Mouse (Mus musculus): ENCODE data around the gene Col23a1.
A peak's percentile ranks its signal among the peaks of the same experiment; 100 is the strongest.
"Not testable (repeated sequence)": the region's sequence is repeated elsewhere in the genome, so short reads cannot be mapped to it uniquely, and the experiment has no call there.

The Col23a1 gene

DNA sequence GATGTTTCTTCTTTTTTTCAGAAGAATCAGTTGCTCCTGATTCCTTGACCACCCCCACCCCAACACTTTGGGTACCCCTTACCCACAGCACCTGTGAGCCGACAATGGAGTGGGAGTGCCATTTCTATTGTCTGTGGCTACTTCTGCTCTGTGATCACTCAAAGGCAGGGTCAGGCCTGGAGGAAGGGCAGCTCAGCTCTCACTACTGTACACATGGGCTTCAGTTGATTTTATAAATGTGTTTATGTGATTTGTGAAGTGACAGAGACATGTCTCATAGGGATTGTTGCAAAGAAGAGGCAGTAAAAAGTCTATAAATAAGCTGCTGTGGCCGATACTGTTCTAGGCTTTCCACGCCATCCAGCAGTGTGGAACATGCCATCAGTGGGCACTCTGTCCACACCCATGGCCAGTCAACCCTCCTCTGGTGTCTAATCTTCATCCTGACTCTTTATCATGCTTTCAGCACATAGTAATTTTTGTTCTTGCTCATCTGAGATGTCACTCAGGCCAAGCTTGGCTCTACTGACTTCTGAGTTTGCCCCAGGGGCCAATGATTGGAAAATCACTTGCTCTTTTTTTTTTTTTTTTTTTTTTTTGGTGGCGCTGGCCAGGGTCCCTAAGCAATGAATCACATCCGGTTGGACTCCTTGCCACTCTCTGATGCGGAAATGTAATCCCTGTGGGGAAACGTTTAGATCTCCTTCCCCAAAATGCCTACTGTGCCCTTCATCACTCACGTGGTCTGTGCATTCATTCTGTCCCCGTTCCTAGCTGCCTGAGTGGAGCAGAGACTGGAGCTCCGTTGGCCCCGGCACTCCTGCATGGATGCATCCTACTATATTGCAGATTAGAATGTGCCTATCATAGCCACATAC, 40.4 kb downstream of the Col23a1 start:
- DNase-seq = no peak

DNA sequence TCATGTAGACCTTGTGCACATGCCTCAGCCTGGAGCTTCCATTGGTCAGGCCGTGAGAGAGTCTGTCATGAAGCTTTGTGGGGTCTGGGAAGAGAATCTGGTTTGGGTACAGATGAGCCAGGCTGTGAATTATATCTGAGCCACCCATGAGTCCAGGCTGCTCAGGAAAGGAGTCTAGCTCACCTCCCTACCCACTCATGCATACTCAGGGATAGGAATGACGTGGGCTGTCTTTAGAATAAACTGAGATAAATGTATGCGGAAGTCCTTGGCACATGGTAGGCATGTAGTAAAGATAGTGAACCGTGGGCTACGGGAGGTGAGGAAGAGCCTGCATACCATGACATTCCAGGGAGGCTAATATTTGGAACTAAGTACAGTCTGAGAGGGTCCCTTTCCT, 44.3 kb downstream of the Col23a1 start:
- DNase-seq = no peak

DNA sequence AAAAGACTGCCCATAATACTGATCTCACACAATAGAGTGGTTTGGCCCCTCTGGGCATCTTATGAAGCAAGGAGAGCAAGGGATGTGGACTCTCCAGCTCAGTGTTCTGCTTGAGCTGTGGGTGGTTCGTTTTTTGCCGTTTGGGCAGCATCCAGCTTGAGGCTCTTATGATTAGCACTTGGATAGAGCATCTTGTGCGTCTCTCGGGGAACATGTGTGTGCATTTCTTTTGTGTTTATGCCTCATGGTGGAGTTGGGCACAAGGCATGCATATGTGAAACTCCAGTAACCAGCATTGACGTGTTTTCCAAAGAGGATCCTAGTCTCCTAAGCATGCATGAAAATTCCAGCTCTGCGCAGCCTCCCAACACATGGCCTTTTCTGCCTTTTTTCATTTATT, 47.9 kb downstream of the Col23a1 start:
- DNase-seq = no peak

DNA sequence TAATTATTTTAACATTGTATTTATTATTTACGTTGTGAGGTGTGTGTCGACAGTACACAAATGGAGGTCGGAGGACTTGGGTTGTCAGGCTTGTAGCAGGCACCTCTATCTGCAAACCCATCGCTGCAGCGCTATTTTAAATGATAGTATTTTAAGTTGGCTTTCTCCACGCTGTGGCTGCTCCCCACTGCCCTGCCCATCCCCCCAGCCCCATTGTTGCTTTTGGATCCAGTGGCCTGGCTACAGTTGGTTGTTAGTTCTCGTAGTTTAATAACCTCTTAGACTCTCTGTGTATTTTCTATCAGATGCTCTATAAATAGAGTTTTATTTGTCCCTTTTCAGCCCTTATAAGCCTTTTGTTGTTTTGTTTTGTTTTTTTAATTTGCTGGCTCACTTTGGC, 48.7 kb downstream of the Col23a1 start:
- no peak for DNase-seq

DNA sequence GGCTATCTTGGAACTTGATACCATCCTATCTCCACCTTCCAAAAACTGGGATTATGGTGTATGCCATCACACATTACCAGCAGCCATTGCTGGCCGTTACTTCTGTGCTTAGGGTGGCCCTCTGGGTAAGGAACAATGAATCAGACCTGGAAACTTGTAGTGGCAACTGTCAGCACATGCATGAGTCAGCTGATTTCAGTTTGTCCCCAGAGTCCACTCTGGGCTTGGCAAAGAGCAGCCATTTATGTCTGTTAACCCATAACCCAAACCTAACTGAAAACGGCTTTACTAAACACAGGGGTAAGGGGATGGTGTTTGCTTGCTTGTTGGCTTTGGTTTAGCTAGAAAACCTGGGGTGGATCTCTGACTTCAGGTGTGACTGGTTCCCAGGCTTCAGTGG, 51.4 kb downstream of the Col23a1 start:
- DNase-seq = no peak

DNA sequence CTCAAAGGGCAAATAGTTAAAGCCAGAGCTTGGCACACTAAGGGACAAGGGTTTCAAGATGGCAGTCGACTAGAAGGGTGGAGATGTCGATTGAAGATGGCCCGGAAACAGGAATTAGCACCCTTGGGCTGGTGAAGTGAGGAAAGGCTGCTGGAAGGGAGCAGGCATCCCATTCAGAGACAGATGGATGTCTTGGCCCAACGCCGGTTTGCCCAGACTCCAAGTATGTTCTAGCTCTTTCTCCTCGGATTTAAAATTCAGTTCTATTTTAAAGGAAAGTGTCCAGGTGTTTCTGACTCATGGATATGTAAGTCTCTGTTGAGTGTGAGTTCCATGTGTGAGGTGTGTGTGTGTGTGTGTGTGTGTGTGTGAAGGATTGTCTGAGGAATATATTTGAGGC, 53.1 kb downstream of the Col23a1 start:
- peak; percentile 77 to 79 for DNase-seq

DNA sequence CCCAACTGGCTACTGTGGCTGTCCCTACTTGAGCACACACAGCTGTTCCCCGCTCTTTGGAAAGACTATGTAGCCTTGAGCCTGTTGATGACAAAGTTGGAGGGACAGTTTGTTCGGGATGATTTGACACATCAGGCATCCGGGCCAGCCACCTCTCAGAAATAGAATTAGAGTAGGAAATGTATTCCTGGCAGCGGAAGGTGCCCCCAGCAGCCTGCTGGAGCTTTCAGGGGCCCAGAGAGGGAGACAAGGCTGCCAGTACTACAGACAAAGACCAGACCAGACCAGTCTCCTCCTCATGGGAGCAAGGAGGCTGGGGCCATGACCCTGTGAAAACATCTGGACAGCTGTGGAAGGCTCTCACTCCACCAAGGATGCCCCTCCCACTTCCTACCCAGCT, 53.6 kb downstream of the Col23a1 start:
- no peak for DNase-seq

DNA sequence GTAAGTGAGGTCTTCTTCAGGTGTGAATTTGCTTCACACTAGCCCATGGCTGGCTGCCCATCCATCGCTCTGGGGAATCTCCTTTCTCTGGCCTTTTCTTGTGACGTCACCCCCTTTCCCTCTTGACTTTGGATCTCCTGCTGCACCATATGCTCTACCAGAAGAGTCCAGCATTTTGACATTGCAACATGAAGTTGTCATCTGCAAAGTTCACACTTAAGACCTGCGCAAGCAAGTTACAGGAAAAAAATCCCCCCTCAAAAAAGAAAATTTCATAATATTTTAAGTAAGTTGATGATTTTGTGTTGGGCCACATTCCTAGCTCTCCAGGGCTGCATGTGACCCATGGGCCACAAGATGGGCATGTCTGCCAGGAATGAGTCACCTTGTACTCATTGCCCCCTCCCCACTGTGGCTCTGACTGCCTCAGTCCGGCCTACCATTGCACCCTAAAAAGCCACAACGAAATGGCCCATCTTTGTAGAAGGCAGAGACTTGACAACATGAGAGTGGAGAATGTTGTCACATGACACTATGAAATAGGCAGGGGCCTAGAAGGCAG, 54.1 kb downstream of the Col23a1 start:
- DNase-seq = peak in 1 of 2 experiments; percentile 18

DNA sequence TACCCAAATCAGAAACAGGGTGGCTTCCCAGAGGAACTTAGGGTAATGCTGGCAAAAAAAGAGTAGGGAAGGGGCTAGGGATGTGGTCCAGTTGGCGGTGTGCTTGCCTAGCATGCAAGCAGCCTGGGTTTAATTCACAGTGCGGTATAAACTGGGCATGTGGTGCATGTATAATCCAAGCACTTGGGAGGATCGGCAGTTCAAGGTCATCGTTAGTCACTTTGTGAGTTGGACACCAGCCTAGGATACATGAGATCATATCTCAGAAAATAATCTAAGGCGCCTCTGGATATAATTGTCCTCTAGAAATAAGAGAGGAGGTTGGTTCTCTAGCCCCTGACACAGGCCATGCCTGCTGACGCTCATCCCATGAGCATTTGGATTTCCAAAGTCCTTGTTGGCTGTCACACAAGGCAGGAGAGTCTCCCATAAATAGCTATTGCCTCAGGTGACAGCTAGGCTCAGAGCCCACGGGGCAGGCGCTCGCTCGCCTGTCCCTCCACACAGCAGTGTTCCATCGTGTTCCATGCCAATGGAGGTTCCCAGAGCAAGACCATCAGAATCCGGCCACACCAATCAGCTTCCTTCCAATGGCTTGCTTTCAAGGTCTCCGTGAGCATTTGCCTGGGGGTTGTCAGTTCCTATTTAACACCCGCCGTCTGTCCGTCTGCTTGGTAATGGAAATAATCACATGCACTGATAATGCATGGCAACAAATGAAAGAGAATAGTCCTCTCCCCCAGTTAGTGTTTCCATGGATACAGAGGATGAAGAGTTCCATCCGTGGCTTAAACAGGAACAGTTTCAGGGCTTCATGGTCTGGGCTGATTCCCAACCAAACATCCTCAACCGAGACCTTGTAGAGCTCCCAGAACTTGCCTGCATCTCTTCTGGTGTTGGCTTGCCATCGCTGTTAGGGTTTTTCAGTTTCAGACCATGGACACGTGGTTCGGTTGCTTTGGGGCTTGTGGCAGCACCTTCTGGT, 56.1 kb downstream of the Col23a1 start:
- peak; percentile 25 to 32 for DNase-seq

DNA sequence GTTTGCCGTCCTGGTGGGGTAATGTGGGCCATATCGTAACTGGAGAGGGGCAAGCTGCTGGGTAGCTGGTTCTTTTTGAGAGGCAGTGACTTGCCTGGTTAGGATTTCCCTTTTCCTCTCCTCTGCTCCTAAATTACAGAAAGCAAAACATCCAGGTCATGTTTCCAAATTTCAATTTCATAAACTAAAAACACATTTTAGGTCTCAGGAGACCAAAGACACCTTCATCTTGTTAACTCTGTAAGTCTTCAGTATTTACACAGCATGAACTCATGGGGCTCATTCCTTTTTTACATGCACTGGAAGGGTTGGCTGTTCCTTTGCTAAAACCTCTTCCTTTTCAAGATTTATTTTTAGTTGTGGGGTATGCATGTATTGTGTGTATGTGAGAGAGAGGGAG, 58.0 kb downstream of the Col23a1 start:
- no peak for DNase-seq

DNA sequence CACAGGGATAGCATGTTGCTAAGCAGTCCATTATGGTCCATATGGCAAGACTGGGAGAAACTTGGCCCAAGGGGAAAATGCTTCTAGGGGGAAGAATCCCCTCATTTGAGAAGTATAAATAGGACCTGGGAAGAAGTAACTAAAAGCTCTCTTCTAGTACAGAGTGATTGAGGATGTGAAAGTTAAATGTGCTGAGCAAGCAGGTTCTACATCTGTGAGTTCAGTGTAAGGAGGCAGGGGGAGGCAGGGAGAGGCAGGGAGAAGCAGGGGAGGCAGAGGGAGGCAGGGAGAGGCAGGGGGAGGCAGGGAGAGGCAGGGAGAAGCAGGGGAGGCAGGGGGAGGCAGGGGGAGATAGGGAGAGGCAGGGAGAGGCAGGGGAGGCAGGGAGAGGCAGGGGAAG, 59.9 kb downstream of the Col23a1 start:
- no peak for DNase-seq

DNA sequence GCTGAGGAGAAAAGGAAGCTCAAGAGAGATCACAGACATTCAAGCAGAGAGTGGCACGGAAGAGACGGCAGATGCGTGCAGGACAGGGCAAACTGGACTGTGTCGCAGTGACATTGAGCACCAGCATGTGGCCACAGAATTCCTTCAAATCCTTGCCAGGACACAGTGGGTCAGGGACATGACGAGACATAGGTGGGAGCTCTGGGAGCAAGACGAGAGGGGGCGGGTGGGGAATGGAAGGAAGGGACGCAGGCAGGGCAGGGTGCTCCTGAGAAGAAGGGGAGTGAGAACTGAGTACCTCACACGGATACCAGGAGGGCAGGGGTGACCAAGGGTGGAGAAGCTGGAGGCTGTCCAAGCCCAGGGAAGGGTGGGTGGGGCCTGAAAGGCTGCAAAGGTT, 61.4 kb downstream of the Col23a1 start:
- no peak for DNase-seq

DNA sequence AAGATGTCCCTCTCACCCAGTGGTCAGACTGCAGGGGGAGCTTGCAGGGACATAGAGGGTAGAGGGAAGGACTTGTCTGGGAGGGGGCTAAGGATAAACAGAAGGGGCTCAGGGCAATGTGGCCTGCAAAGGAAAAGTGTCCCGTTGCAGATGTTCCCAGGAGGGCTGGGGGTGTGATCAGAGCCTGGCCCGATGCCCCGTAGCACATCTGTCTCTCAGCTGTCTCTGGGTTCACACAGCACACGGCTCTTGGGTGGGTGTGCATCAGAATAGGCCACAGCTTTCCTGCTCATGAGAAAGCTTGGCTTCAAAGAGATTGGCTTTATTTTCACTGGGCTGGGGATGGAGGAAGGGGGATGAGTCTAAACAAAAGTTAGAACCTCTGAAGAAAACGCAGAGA, 62.1 kb downstream of the Col23a1 start:
- no peak for DNase-seq

DNA sequence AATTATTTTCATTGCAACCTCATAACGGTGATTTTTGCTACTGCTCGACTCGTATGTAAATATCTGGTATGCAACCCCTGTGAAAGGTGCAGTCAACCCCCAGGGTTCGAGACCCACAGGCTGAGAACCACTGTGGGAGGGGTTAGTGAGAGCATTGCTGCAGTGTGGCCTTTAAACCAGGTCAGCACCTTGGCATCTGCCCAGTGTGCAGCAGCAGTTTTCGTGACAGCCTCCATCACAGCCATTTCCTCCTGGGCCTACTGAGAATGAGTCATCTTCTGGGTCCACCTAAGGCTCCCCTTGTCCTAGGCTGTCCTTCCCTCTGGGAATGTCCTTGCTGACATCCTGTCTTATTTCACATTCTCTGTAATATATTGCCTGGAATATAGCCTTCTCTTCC, 64.0 kb downstream of the Col23a1 start:
- no peak for DNase-seq

DNA sequence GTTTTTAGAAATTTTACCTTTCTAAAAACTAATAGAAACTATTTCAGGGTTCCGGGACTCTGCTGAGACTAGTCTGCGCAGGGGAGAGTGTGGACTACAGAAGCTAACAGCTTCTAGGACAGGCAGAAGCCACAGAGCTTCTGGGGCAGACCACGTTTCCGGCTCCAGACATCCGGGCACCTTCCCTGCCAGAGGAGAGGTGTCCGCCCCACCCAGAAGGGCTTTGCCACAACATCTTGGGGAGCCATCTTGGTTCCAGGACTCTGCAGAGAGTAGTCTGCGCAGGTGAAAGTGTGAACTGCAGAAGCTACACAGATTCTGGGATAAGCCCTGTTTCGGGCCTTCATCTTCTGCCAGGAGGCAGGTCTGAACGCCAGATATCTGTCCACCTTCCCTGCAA, 69.3 kb downstream of the Col23a1 start:
- DNase-seq = not testable (repeated sequence)

DNA sequence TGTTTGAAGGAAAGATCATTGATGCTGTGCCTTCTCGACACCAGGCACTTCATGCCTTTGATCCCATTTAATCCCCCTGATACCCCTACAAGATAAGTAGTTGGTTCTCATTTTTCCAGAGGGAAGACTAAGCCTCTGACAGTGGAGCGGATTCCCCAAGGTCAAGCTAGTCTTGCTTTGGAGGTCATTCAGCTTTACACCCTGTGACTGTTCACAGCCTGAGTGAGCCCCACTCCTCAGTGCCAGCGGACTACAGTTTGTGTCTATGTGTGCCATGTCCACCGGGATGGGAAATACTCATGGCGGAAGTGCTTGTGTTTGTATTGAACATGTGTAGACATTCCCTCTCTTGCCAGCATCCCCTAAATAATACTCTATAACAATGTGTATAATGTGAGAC, 74.6 kb downstream of the Col23a1 start:
- no peak for DNase-seq

DNA sequence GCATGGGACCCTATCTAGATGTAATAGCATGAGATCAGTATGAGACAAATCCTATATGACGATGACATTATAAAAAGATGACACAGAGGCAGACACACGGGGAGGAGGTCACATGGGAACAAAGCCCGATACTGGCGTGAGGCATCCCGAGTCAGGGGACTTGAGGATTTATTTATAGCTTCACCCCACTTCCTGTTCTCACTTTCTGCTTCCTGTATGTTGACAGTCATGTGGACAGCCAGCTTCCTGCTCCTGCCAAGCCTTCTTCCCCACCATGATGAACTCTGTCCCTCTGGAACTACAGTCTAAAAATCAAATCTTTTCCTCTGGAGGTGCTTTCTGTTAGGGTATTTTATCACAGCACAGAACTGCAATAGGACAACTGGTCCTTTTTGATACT, 77.6 kb downstream of the Col23a1 start:
- DNase-seq = no peak

DNA sequence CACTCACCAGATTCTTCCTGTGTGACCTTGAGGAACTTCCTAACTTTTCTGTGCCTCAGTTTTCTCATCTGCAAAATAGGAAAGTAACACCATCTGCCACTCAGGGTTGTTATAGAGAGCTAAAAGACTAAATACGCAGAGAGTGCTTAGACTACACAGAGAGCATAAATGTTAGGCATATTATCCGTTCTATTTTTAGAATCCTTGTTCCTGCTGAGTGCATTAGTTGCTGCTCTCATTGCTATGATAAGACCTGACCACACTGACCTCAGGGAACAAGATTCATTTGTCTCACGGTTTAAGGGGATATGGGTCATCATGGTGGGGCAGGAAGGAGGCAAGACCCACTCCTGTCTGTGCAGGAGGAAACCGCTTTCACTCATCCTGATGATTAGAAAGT, 80.6 kb downstream of the Col23a1 start:
- no peak for DNase-seq

DNA sequence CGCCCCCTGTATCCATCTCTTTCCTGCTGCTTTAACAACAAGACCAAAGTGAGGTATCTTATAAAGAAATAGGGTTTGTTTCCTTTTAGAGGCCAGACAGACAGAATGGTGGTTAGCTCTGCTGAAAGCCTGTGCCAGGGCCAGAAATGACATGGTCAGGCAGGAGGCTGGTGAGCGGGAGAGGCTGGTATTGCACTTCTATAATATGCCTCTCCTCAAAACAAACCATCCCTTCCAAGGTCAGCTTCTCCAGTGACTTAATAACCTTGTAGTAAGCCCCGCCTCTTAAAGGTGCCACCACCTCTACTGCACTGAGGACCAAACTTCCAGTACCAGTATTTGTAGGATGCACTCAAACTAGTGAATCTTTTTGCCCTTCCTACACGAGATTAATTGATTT, 81.6 kb downstream of the Col23a1 start:
- no peak for DNase-seq

DNA sequence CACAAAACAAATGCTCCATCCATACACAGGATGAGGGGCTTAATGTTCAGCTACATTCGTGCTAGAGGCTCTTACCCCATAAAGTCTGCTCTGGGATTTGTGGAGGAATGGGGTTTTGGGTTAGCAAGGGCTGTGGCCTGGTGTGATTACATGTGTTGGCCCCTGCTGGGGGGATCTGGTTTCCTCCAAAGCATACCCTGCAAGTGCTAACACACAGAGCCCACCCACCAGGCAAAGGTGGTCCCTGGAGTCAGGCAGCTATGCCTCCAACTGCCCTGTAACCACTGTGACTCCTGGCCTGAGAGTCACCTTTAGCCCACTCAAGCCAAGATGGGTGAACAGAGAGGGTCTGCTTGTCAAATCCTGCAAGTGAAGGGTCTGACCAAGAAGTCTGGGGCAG, 82.2 kb downstream of the Col23a1 start:
- DNase-seq = no peak

DNA sequence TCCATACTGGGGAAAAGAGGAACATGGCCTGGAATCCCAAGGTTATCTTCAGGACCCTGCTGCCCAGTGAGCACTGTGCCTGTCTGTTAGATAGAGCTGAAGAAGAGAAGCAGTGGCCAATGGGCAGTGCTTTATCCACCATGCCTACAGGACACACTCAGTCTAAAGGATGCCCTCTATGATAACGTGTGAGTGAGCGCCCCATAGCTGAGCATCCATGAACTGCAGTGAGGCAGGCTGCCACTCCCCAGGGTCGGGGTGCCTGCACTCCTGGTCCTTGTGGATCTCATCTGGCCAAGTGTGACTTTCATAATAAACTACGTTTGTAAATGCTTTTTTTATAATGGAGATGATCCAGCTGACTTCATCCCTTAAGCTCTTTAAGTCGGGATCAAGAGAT, 87.5 kb downstream of the Col23a1 start:
- DNase-seq = no peak

DNA sequence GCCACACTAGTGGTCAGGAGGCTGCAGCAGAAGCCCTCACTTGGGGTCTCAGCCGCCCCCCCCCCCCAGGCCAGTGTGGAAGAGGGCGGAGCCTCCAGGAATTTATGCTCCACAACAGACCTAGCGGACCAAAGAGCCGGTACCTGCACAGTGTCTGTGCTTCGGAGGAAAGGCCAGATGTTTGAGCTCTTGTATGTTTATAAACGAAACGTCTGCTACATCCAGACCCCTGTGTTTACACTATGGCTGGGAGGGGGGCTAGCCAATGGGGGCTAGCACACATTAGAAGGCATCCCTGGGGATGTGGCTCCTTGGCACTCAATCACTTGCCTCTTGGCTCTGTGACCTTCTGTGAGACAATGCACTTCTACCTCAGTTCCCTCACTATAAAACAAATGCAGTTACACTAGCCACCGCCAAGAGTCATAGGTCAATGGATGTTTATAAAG, 99.2 kb downstream of the Col23a1 start:
- no peak for DNase-seq

DNA sequence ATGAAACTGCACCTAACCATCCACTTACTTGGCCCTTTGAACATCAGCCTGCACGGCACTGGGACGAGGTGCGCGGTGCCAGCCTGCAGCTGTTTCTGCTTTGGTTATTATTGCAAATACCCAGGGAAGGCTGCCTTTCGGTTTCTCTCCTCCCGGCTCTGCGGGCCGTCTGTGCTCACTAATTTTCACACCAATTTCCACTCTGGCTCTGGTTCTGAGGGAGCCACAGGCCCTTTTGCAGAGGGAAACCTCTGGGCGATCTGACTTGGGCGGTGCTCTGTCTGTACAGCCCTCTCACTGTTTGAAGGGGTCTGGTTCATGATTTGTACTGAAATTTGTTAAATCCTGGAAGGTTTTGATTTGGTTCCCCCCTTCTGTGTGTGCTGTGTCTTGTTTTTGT, 100.0 kb downstream of the Col23a1 start:
- no peak for DNase-seq

All from cerebellum, postnatal 36 days (tissue).